Mouse (Mus musculus): Measurements from ENCODE around the gene Crim1.

DNA sequence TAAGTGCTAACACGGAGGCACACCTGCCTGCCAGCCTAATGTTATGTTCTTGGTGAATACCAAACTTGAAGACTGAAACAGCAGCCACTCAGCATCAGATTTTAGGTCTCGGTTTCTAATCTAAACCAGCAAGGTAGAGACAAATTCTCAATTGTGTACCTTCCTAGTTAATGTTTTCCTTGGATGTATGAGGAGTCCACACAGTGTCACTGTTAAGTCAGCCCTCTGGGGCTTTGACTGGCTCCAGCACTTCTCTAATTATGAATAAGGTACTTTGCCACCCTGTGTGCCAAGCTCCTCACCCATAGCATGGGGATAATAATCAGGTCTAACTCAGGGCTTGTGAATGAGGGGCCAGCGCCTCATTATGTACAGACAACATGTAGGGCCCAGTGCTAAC lies 182.3 kb downstream of the Crim1 start:
- TF ChIP-seq POLR2AphosphoS2 (IDR thresholded peaks at IDR 0.05; ENCODE audit: low read depth, low read length) (no peak), CTCF (conservative IDR thresholded peaks at IDR 0.05 in 1 of 2, IDR thresholded peaks at IDR 0.05 in 1 of 2; ENCODE audit: low read depth in 2 of 2, low read length in 2 of 2) (no peak), MAFK (IDR thresholded peaks at IDR 0.05; ENCODE audit: insufficient replicate concordance, low read length) (no peak), TBP (conservative IDR thresholded peaks at IDR 0.05; ENCODE audit: low read depth, low read length) (no peak), ZC3H11A (IDR thresholded peaks at IDR 0.05; ENCODE audit: low read depth, low read length) (no peak)

All from CH12.LX (cell line).